Mouse (Mus musculus) lung, embryonic 15.5 days (tissue): ENCODE results near the gene Olfr700. TPM values are rescaled to one million over a fixed set of nuclear protein-coding genes. Genes with fewer than 3 reads are reported as not detected.
"Not testable (repeated sequence)": the region's sequence is repeated elsewhere in the genome, so short reads cannot be mapped to it uniquely, and the experiment has no call there.

Experiments
- ATAC-seq: fragments of 200-750 bp; cut with Nextera tagmentation; 2 replicates; pipeline ENCODE4 v1.8.0; 2017; ENCODE audit warnings: moderate number of reproducible peaks, borderline replicate concordance; ENCODE audit not compliant: low FRiP score, low TSS enrichment; ENCODE audit errors: extremely low read depth
- H3K27ac ChIP-seq: fragments of 300-500 bp; sonication (generic); 2 replicates; pipeline ENCODE4 v1.5.1; 2015; ENCODE audit warnings: moderate library complexity, mild to moderate bottlenecking, inconsistent platforms
- H3K27me3 ChIP-seq: fragments of 300-500 bp; sonication (generic); 2 replicates; pipeline ENCODE4 v1.6.1; 2015; ENCODE audit warnings: inconsistent platforms
- H3K36me3 ChIP-seq: fragments of 300-500 bp; sonication (generic); 2 replicates; pipeline ENCODE4 v1.6.1; 2015; ENCODE audit warnings: inconsistent platforms
- H3K4me1 ChIP-seq: fragments of 300-500 bp; sonication (generic); 2 replicates; pipeline ENCODE4 v1.6.1; 2015; ENCODE audit warnings: inconsistent platforms
- H3K4me2 ChIP-seq: fragments of 300-500 bp; sonication (generic); 2 replicates; pipeline ENCODE4 v1.6.1; 2015; ENCODE audit warnings: inconsistent platforms, mild to moderate bottlenecking, moderate library complexity
- H3K4me3 ChIP-seq: fragments of 300-500 bp; sonication (generic); 2 replicates; pipeline ENCODE4 v1.5.1; 2015; ENCODE audit warnings: mild to moderate bottlenecking, inconsistent platforms
- H3K9ac ChIP-seq: fragments of 300-500 bp; sonication (generic); 2 replicates; pipeline ENCODE4 v1.6.1; 2015; ENCODE audit warnings: inconsistent platforms
- H3K9me3 ChIP-seq: fragments of 300-500 bp; sonication (generic); 2 replicates; pipeline ENCODE4 v1.6.1; 2016; ENCODE audit warnings: inconsistent platforms
- WGBS: fragments of 180-500 bp; shearing (Covaris S2); methylation state at CpG from one replicate; pipeline ENCODE4 v1.1.7; 2015; 5-methylcytosine and 5-hydroxymethylcytosine counted together
- polyA plus RNA-seq: library from polyadenylated mRNA; unstranded; fragments of >200 nt; fragmentation: Nextera tagmentation; extraction: Ambion mirVana; gene quantifications from 2 replicates; pipeline ENCODE4 v1.2.1, GENCODE M21; 2015

Olfr700 gene
- not detected in 2 replicates for polyA plus RNA-seq

- no peaks in the 10 kb centered on the region for H3K4me1 ChIP-seq
- no peaks in the 10 kb centered on the region for H3K36me3 ChIP-seq
- H3K9me3 ChIP-seq: no peaks in the 10 kb centered on the region
- no peak within 1 kb of the TSS for H3K4me2 ChIP-seq
- no peak for ATAC-seq
- H3K27ac ChIP-seq: no peak within 1 kb of the TSS
- no peak within 1 kb of the TSS for H3K9ac ChIP-seq
- no peaks in the 10 kb centered on the region for H3K27me3 ChIP-seq
- 71% methylated on average over 1 of the region's 1 CpGs for WGBS
- H3K4me3 ChIP-seq: no peak within 1 kb of the TSS
Measured at GRCm38 (mm10) chr7:106808734-106809133, at the start of gene Olfr700. TSS of gene Olfr700 (minus strand) at chr7:106808834.

- Histone ChIP-seq H3K36me3 (no peaks in the 10 kb centered on the region), H3K27me3 (no peaks in the 10 kb centered on the region), H3K4me3 (no peak within 1 kb of the TSS), H3K4me2 (no peak within 1 kb of the TSS), H3K9ac (no peak within 1 kb of the TSS), H3K27ac (no peak within 1 kb of the TSS), H3K9me3 (no peaks in the 10 kb centered on the region), H3K4me1 (no peaks in the 10 kb centered on the region)
- 50% methylated on average over 2 of the region's 2 CpGs for WGBS
- ATAC-seq: no peak
Measured at GRCm38 (mm10) chr7:106843060-106843459, 34.4 kb upstream of the Olfr700 start, which contains the start of gene Olfr703. TSS of gene Olfr703 (plus strand) at chr7:106843360.

- H3K4me3 ChIP-seq: no peak within 1 kb of the TSS
- no peaks in the 10 kb centered on the region for H3K27me3 ChIP-seq
- no peaks in the 10 kb centered on the region for H3K9me3 ChIP-seq
- no peaks in the 10 kb centered on the region for H3K36me3 ChIP-seq
- H3K4me1 ChIP-seq: no peaks in the 10 kb centered on the region
- H3K4me2 ChIP-seq: no peak within 1 kb of the TSS
- no peak within 1 kb of the TSS for H3K27ac ChIP-seq
- H3K9ac ChIP-seq: no peak within 1 kb of the TSS
- ATAC-seq: no peak
Measured at GRCm38 (mm10) chr7:106833793-106834192, 25.2 kb upstream of the Olfr700 start, which contains the start of gene Olfr702. TSS of gene Olfr702 (minus strand) at chr7:106833893.

GRCm38 (mm10) chr7:106818414-106818813 lies 9.8 kb upstream of the Olfr700 start:
- Histone ChIP-seq H3K4me3 (no peak overlapping the region), H3K9ac (no peak overlapping the region), H3K9me3 (no peaks in the 10 kb centered on the region), H3K4me2 (no peak overlapping the region), H3K36me3 (no peaks in the 10 kb centered on the region), H3K4me1 (no peaks in the 10 kb centered on the region), H3K27ac (no peak overlapping the region), H3K27me3 (no peaks in the 10 kb centered on the region)
- no peak for ATAC-seq

- WGBS: 30% methylated on average over 2 of the region's 2 CpGs
- Histone ChIP-seq H3K9me3 (no peaks in the 10 kb centered on the region), H3K36me3 (no peaks in the 10 kb centered on the region), H3K27me3 (no peaks in the 10 kb centered on the region), H3K9ac (no peak overlapping the region), H3K27ac (no peak overlapping the region), H3K4me2 (no peak overlapping the region), H3K4me3 (no peak overlapping the region), H3K4me1 (no peaks in the 10 kb centered on the region)
- no peak for ATAC-seq
Measured at GRCm38 (mm10) chr7:106815775-106816174, 7.1 kb upstream of the Olfr700 start.

- Histone ChIP-seq H3K27me3 (no peaks in the 10 kb centered on the region), H3K4me2 (no peak within 1 kb of the TSS), H3K4me3 (no peak within 1 kb of the TSS), H3K4me1 (no peaks in the 10 kb centered on the region), H3K27ac (no peak within 1 kb of the TSS), H3K9me3 (no peaks in the 10 kb centered on the region), H3K36me3 (no peaks in the 10 kb centered on the region), H3K9ac (no peak within 1 kb of the TSS)
- WGBS: 52% methylated on average over 2 of the region's 2 CpGs
- ATAC-seq: no peak
Measured at GRCm38 (mm10) chr7:106813829-106814228, 5.2 kb upstream of the Olfr700 start, which contains the start of gene Olfr701. TSS of gene Olfr701 (plus strand) at chr7:106814129.

- Histone ChIP-seq H3K4me3 (no peak within 1 kb of the TSS), H3K4me2 (no peak within 1 kb of the TSS), H3K27ac (no peak within 1 kb of the TSS), H3K4me1 (no peaks in the 10 kb centered on the region), H3K27me3 (no peaks in the 10 kb centered on the region), H3K36me3 (no peaks in the 10 kb centered on the region), H3K9ac (no peak within 1 kb of the TSS), H3K9me3 (no peaks in the 10 kb centered on the region; the same call in 1 of the 2 replicates)
- no peak for ATAC-seq
- 69% methylated on average over 1 of the region's 1 CpGs for WGBS
Measured at GRCm38 (mm10) chr7:106793098-106793497, 15.5 kb downstream of the Olfr700 start, which contains the start of gene Olfr699. TSS of gene Olfr699 (minus strand) at chr7:106793198.

- Histone ChIP-seq H3K27me3 (no peaks in the 10 kb centered on the region), H3K4me1 (no peaks in the 10 kb centered on the region), H3K9ac (no peak overlapping the region), H3K9me3 (no peaks in the 10 kb centered on the region), H3K4me2 (no peak overlapping the region), H3K36me3 (no peaks in the 10 kb centered on the region), H3K4me3 (no peak overlapping the region), H3K27ac (no peak overlapping the region)
- ATAC-seq: no peak
Measured at GRCm38 (mm10) chr7:106788330-106788729, 20.3 kb downstream of the Olfr700 start.

- 88% methylated on average over 2 of the region's 2 CpGs for WGBS
- not testable (repeated sequence) for H3K9me3 ChIP-seq, H3K27me3 ChIP-seq, H3K4me2 ChIP-seq, H3K27ac ChIP-seq, H3K36me3 ChIP-seq, H3K9ac ChIP-seq, H3K4me3 ChIP-seq, ATAC-seq, H3K4me1 ChIP-seq
Measured at GRCm38 (mm10) chr7:106761008-106761407, 47.6 kb downstream of the Olfr700 start.

- WGBS: 89% methylated on average over 2 of the region's 2 CpGs
- Histone ChIP-seq H3K36me3 (no peaks in the 10 kb centered on the region), H3K4me3 (no peak overlapping the region), H3K4me2 (no peak overlapping the region), H3K4me1 (no peaks in the 10 kb centered on the region), H3K27me3 (no peaks in the 10 kb centered on the region), H3K9ac (no peak overlapping the region), H3K27ac (no peak overlapping the region), H3K9me3 (no peaks in the 10 kb centered on the region)
- no peak for ATAC-seq
Measured at GRCm38 (mm10) chr7:106758800-106759199, 49.8 kb downstream of the Olfr700 start.

Other genes starting within 250 kb of the Olfr700 start
- not detected in 2 replicates for gene Olfr693, start 128.2 kb downstream of the Olfr700 start, polyA plus RNA-seq
- not detected in 2 replicates for gene Olfr694, start 117.0 kb downstream of the Olfr700 start, polyA plus RNA-seq
- gene Olfr695, start 92.4 kb downstream of the Olfr700 start, polyA plus RNA-seq: not detected in 2 replicates
- not detected in 2 replicates for gene Olfr697, start 66.4 kb downstream of the Olfr700 start, polyA plus RNA-seq
- not detected in 2 replicates for gene Olfr698, start 53.4 kb downstream of the Olfr700 start, polyA plus RNA-seq
- gene Olfr699, start 15.6 kb downstream of the Olfr700 start, polyA plus RNA-seq: not detected in 2 replicates
- gene Olfr701, start 5.3 kb upstream of the Olfr700 start, polyA plus RNA-seq: not detected in 2 replicates
- gene Olfr702, start 25.1 kb upstream of the Olfr700 start, polyA plus RNA-seq: not detected in 2 replicates
- gene Olfr703, start 34.5 kb upstream of the Olfr700 start, polyA plus RNA-seq: not detected in 2 replicates
- not detected in 2 replicates for gene Olfr704, start 54.4 kb upstream of the Olfr700 start, polyA plus RNA-seq
- gene Olfr705, start 68.1 kb upstream of the Olfr700 start, polyA plus RNA-seq: not detected in 2 replicates
- gene Olfr706, start 79.3 kb upstream of the Olfr700 start, polyA plus RNA-seq: not detected in 2 replicates
- gene Olfr707, start 92.4 kb upstream of the Olfr700 start, polyA plus RNA-seq: not detected in 2 replicates
- not detected in 2 replicates for gene Olfr1532-ps1, start 99.2 kb upstream of the Olfr700 start, polyA plus RNA-seq
- gene Olfr709-ps1, start 123.4 kb upstream of the Olfr700 start, polyA plus RNA-seq: not detected in 2 replicates
- not detected in 2 replicates for gene Olfr710, start 139.5 kb upstream of the Olfr700 start, polyA plus RNA-seq
- not detected in 2 replicates for gene Olfr6, start 155.1 kb upstream of the Olfr700 start, polyA plus RNA-seq
- gene Olfr711, start 166.6 kb upstream of the Olfr700 start, polyA plus RNA-seq: not detected in 2 replicates
- not detected in 2 replicates for gene Olfr2, start 197.2 kb upstream of the Olfr700 start, polyA plus RNA-seq
- not detected in 2 replicates for gene Olfr713, start 222.3 kb upstream of the Olfr700 start, polyA plus RNA-seq